Comparison of ENCODE assay signal across 9 mouse cellular contexts in the genomic region with DNA sequence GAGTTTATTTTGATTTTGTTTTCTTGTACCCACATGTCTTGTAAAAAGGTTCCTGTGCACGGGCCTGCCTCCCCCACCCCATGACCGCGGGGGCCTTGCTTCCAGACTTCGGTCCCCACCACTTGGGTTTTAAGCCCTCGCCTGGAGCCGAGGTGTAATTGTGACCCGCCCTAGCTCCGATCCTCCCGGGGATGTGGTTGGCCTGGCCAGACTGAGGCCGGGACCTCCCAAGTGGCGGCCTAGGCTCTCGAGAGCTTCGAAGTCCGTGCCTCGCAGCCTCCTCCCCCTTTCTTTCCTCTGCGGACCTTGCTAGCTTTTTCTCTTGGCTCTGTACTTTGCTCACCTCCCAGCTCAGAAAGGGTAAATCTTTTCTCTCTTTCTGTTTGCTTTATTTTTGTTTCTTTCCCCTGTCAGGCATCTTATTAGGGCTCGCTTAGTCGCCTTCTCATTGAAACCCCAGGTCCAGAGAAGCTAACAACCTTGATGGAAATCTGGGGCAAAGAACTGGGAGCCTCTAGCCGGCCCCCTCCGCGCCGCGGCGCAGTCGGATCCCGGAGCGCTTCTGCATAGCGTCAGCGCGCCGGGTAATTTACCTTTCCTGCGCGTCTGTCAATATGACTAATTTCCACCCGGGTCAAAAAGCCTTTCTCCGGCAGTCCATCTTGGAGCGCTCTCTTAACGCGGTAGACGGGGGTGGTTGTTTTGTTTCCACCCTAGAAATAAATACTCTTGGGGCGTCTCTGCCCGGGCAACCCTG. TPM values are rescaled to one million over a fixed set of nuclear protein-coding genes. Genes with fewer than 3 reads are reported as not detected.
DNase-seq lines count a peak whose midpoint lies in the region; ATAC-seq and TF ChIP-seq lines count a peak whose summit lies in the region.
"Had no signal": no experiment of that assay in that cellular context is flagged by ENCODE, and none has a peak within 500 bp of the region (broad histone marks: within the 10 kb centered on the region; RNA-seq: fewer than 3 reads in every experiment).

No protein-coding gene starts in this region.

- H3K36me3 ChIP-seq in kidney, adult 2 months (ENCODE audit: control insufficient read depth, insufficient read depth, low read length): no peaks in the 10 kb centered on the region
- no peaks in the 10 kb centered on the region for H3K36me3 ChIP-seq in embryonic facial prominence, embryonic 13.5 days
- no peaks in the 10 kb centered on the region for H3K36me3 ChIP-seq in midbrain, embryonic 14.5 days (ENCODE audit: control insufficient read depth, insufficient read depth, low read length)

- peak; percentile 44 to 60 for DNase-seq in kidney, postnatal 4 days
- DNase-seq in kidney, adult 2 months: no peak
- peak; percentile 58 to 69 for DNase-seq in heart, postnatal 36 days
- peak; percentile 53 for DNase-seq in midbrain, embryonic 14.5 days
- DNase-seq in frontal cortex, postnatal 14 days (ENCODE audit: low spot score in 2 of 2): no peak
- no peak for DNase-seq in spleen, postnatal 14 days (ENCODE audit: low spot score in 2 of 2)
- DNase-seq in thymus, postnatal 36 days: no peak

- peak overlapping the region; percentile 52 for H3K4me2 ChIP-seq in embryonic facial prominence, embryonic 13.5 days
- H3K4me2 ChIP-seq in midbrain, embryonic 14.5 days (ENCODE audit: low read length): no peak overlapping the region

- no peak overlapping the region for H3K27ac ChIP-seq in kidney, adult 2 months (ENCODE audit: insufficient read depth, low read depth, low read length)
- H3K27ac ChIP-seq in embryonic facial prominence, embryonic 13.5 days: peak overlapping the region; percentile 79
- no peak overlapping the region for H3K27ac ChIP-seq in midbrain, embryonic 14.5 days (replicated peaks; ENCODE audit: low read depth, low read length)
- H3K27ac ChIP-seq: macrophage had no signal

- no peak overlapping the region for H3K4me3 ChIP-seq in kidney, adult 2 months (ENCODE audit: insufficient read depth, low read depth, low read length)
- H3K4me3 ChIP-seq in embryonic facial prominence, embryonic 13.5 days: peak overlapping the region; percentile 35
- H3K4me3 ChIP-seq in midbrain, embryonic 14.5 days (replicated peaks; ENCODE audit: low read depth, low read length): no peak overlapping the region

- 3% methylated on average over 41 of the region's 41 CpGs for WGBS in kidney, adult 2 months
- under 1% methylated on average over 41 of the region's 41 CpGs for WGBS in embryonic facial prominence, embryonic 13.5 days
- under 1% methylated on average over 41 of the region's 41 CpGs for WGBS in midbrain, embryonic 14.5 days

- no peak for ATAC-seq in embryonic facial prominence, embryonic 13.5 days (ENCODE audit: insufficient number of reproducible peaks, insufficient read depth, low FRiP score, low TSS enrichment, low read depth)
- ATAC-seq in midbrain, embryonic 14.5 days (ENCODE audit: low FRiP score, low TSS enrichment): no peak

- TF ChIP-seq POLR2A in kidney, adult 2 months (IDR thresholded peaks at IDR 0.05; ENCODE audit: low read depth, low read length): no peak

- no peak for TF ChIP-seq CTCF in kidney, adult 2 months (conservative IDR thresholded peaks at IDR 0.05; ENCODE audit: insufficient read depth, insufficient read length, low read depth, low read length)

- H3K9me3 ChIP-seq in embryonic facial prominence, embryonic 13.5 days: no peaks in the 10 kb centered on the region
- H3K9me3 ChIP-seq in midbrain, embryonic 14.5 days (ENCODE audit: control insufficient read depth, low read length): no peaks in the 10 kb centered on the region

- peaks cover 11% of the 10 kb centered on the region for H3K27me3 ChIP-seq in kidney, adult 2 months (replicated peaks; ENCODE audit: control insufficient read depth, insufficient read depth, low read length)
- peaks cover 99% of the 10 kb centered on the region for H3K27me3 ChIP-seq in embryonic facial prominence, embryonic 13.5 days
- H3K27me3 ChIP-seq in midbrain, embryonic 14.5 days (ENCODE audit: control insufficient read depth, insufficient read depth, low read length): peaks cover 97% of the 10 kb centered on the region

- intact Hi-C loops in heart, postnatal 36 days (cut with DNase I): loop anchor here (2.0 to 10.0 kb wide), 4 partner anchors 27 to 652 kb away; no protein-coding TSS in a partner anchor

- H3K4me1 ChIP-seq in kidney, adult 2 months (ENCODE audit: control insufficient read depth, insufficient read depth, low read length): no peaks in the 10 kb centered on the region
- peaks cover 3% of the 10 kb centered on the region; the same call in 1 of the 2 replicates for H3K4me1 ChIP-seq in embryonic facial prominence, embryonic 13.5 days
- no peaks in the 10 kb centered on the region for H3K4me1 ChIP-seq in midbrain, embryonic 14.5 days (ENCODE audit: control insufficient read depth, insufficient read depth, low read length)

- H3K9ac ChIP-seq in embryonic facial prominence, embryonic 13.5 days: peak overlapping the region; percentile 70
- H3K9ac ChIP-seq in midbrain, embryonic 14.5 days (replicated peaks; ENCODE audit: low read length): no peak overlapping the region

RNA-seq across cellular contexts. Expression of gene Hand2, which starts 13.2 kb away (rescaled TPM):
- polyA plus RNA-seq in kidney, adult 2 months (2012; rRNA removed): 0.23 and 0.33 TPM in 2 replicates
- polyA plus RNA-seq in embryonic facial prominence, embryonic 13.5 days (2015; fragmentation: Nextera tagmentation; extraction: Ambion mirVana): 2.8 and 8.3 TPM in 2 replicates
- 10 to 100 TPM; 53.8 to 68.2 TPM for total RNA-seq in heart, postnatal 36 days (2021)
- polyA plus RNA-seq in midbrain, embryonic 14.5 days (2014; fragmentation: Nextera tagmentation; extraction: Ambion mirVana): not detected in 2 replicates
- polyA plus RNA-seq: macrophage had no signal

Comparison
In these comparisons a context has a peak if more than half of its experiments do, and no peak if none do; other contexts are left out.
1. DNase-seq: peak in kidney, postnatal 4 days (2 of 2), heart, postnatal 36 days (2 of 2) and midbrain, embryonic 14.5 days (single experiment); none in kidney, adult 2 months (single experiment), frontal cortex, postnatal 14 days (0 of 2), spleen, postnatal 14 days (0 of 2) and thymus, postnatal 36 days (0 of 2).